Mouse (Mus musculus): ENCODE measurements around the gene Slc9a3r1.

Gene Slc9a3r1

DNA sequence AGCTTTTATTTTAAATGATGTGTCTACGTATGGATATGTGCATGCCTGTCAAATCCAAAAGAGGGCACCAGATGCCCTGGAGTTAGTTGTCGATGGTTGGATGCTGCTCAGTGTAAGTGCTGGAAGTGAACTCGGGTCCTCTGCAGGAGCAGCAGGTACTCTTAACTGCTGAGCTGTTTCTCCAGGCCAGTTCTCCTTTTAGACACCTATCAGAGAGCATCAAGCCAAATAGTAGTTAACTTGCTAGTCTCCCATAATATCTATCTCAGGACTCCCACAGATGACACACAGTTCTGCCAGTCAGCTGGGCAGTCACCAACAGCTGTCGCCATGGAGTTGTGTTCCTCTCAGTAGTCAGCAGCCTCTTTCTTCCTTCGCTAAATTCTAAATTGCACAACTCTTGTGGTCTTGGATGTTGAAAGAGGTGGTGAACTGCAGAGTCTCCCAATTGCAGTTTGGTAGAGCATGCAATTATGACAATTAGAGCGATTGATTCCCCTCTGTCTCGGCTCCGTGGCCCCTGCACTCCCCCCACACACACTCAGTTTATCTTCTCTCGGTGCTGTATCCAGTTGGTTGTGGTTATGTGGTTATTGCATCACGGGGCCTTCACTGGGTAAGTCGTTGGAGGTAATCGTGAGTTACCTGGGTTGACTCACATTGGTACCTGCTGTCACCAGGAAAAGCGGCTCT, 25.5 kb downstream of the Slc9a3r1 start:
- DNase-seq (ENCODE audit: low read depth, low spot score): no peak

DNA sequence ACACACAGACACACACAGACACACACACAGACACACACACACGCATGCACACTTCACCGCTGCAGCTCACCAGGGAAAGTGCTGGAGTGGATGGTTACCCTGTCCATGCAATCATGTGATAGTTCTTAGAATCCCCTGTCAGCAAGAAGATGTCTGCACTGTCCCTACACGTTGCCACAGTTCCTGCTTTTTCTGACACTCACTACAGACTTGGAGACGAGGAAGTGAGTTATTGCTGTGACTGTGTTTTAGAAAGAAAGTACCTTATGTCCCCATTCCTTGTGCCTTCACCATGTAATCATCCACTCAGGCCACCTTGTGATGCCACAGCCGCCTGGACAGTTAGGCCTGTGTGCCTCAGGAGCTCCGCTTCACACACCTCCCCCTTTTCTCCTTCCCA, 26.2 kb downstream of the Slc9a3r1 start:
- no peak for DNase-seq (ENCODE audit: low read depth, low spot score)

DNA sequence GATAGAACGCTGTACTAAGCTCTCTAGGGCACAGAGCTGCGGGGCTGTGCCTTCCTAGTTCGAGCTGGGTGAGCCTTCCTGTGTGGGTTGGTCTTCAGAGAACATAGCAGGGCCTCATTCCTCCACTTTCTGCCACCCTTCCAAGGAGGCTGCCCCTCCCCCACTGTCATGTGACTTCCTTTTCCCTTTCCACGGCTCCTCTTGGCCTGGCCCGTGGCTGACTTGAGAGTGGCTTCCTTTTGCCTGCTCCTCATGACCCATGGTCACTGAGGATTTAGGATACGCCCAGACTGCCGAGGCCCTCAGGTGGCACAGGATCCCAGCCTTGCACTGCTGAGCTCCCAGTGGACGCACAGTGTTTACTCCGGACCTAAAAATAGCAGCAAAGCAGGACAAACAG, 29.0 kb downstream of the Slc9a3r1 start:
- no peak for DNase-seq (ENCODE audit: low read depth, low spot score)

DNA sequence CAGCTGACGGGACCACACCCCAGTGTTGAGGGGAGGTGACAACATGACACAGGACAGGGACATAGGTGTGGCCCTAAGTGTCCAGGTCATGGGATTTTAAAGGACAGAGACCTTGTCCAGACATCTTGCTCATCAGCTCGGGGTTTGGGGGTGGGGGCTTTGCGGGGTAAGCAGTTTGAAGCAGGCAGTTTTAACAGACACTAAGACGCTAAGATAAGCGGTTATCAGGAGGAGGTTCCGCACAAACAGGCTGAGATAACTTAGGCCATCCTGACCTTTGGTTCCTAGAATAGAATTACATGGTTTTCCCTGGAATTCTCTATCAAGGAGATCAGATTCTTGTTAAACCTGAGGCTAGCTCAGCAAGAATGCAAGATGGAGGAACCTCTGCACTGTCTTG, 31.6 kb downstream of the Slc9a3r1 start:
- no peak for DNase-seq (ENCODE audit: low read depth, low spot score)

DNA sequence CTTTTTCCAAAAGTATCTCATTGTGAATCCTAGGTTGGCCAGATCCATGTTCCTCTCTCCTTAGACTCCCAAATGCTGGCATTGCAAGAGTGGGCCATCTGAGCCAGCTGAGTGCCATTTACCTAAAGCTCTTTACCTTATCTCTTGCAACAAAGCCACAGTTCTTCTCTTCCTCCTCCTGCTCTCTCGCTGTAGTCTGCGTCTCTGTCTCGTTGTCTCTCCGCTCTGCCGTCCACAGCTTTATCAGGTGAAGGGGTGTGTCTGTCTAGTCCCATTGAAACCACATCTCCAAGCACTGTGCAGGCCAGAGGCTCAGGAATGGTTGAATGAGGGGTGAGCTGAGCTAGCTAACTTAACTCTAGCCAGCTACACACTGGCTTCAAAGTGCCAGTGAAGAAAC, 32.8 kb downstream of the Slc9a3r1 start:
- no peak for DNase-seq (ENCODE audit: low read depth, low spot score)

DNA sequence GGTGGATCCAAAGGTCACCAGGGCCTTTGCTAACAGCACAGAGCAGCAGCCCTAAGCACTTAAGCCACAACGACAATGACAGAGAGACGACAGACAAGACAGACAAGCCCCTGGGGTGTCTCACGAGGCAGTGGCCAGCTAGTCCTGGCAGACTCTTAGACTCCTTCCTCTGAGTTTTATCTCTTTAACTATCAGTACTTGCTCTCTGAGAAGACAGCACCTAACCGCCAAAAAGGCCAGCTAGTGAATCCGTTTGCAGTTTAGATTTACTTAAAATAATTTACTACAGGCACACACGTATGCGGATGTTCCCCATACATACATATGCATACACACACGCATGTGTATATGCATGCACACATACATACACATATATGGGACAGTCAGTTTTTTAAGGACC, 34.4 kb downstream of the Slc9a3r1 start:
- no peak for DNase-seq (ENCODE audit: low read depth, low spot score)

DNA sequence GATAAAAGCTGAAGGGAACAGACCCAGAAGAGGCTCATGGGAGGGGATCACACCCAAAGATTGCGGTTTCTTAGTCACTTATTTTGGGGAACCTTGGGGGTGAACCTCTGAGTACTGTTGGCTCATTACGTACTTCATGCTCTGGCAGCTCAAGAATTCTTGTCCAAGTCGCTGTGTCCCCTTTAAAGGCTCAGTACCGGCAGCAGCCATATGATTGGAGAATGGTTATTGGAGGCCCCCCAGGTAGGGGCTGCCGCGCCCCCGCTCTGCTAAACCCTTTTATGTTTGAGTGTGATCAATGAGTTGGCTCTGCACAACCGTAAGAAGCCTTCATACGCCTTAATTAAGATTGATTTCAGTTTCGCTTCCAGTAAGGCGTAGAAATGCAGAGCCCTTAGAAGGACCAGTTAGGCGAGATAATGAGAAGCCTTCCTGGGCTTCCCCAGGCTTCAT, 35.8 kb downstream of the Slc9a3r1 start:
- no peak for DNase-seq (ENCODE audit: low read depth, low spot score)

DNA sequence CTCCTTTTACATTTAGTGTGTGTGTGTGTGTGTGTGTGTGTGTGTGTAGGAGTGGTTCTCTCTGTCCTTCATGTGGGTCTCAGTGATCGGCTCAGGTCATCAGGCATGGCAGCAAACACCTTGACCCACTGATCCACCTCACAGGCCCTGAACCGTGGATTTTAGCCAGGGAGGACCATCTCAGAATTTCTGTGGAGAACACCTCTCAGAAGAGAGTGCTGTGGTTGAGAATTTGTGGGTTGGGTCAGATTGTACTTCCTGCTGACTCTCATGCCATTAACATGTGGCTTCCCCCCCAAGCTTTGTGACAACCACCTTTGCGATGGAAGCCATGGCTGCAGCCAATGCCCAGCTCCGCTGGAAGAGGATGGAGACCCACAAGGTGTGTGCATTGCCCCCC, 37.4 kb downstream of the Slc9a3r1 start:
- DNase-seq (ENCODE audit: low read depth, low spot score): no peak

DNA sequence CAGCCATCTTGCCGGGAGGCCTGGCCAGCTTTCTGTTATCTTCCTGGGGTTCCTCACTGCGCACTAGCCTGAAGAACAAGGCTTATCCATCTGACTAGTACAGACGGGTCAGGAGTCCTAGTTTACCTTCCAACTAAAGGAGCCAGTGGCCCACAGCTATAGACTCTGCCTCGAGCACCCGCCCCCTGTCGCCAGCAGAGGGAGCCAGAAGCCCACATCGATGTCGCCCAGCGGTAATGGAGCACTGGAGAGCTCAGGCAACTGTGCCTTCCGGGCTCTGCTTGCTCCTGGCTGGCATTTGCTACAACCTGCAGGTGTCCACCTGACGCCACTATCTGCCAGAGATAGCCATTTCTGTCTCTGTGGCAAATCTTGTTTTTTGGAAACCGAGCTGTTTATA, 39.2 kb downstream of the Slc9a3r1 start:
- DNase-seq (ENCODE audit: low read depth, low spot score): peak; percentile 71

DNA sequence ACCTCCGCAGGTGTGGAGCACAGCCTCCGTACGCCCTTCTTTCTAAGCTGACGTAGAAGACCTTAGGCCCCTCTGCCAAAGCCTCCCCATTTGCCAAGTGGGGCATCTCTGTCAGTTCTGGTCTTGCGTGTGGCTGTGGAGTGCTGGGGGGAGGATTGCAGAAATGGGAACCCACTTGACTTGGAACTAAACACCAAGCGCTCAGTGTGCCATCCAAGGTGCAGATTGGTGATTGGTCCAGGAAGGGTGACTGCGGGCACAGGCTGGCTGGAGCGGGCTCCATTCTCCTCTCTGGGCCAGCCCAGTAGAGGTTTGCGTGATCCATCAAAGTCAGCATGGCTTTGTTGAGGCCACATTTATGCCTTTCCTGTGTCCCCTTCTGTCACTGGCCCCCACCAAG, 39.6 kb downstream of the Slc9a3r1 start:
- no peak for DNase-seq (ENCODE audit: low read depth, low spot score)

DNA sequence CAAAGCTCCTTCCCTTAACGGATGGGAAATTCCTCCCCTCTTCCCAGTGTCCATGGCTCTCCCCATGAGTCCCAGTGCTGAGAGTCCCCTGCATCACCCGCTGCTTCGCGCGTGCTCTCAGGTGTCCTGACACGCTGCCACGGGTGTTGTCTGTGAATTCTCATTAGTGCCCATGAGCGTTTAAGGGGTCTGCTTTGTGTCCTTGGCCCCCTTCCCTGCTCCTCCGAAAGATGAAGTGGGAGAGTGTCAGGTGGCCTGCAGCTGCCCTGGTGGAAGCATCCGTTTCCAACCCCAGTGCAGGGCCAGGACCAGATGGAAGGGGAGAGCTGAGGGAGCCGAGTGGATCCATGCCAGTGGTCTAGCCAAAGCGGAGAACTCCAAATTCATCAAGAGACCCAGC, 45.0 kb downstream of the Slc9a3r1 start:
- DNase-seq (ENCODE audit: low read depth, low spot score): no peak

DNA sequence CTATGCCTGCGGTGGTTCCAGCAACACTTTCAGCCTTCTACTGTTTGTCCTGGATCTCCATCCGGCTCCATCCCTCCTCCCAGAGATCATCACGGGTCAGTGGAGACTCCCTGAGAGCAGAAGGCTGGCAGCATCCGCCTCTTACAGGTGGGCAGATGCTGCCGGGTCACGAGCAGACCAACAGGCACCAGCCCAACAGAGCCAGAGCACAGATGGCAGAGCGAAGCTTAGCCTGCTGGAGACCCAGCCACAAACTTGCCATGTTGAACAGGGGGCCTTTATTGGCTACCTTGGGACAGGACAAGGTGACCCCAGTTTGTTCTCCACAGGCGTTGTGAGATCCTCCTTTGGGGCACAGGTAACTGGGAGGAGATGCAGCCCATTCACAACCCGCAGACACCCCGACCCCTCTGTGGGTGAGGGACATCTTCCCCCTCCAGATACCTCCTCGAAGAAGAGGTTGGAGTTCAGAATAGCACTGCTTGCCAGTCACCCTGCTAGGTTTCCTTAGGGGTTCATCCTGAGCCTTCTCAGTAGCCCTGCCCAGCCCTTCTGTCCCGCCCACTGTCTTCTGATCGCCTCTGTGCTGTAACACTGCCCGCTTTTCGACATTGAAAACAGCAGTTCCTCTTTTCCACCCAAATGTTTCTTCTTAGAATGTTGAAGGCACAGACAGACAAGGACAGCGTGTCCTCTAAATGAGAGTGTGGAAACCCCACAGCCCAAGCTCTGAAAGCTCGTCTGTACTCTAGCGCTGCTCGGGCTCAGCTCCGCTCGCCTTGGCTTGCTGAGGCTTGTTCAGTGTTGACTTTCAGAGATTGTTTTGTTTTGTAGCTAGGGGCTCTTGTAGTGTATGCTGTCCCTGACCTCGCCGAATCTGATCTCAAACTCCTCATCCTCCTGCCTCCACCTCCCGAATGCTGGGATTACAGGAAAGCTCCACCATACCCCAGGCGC, 45.9 kb downstream of the Slc9a3r1 start:
- DNase-seq (ENCODE audit: low read depth, low spot score): no peak

DNA sequence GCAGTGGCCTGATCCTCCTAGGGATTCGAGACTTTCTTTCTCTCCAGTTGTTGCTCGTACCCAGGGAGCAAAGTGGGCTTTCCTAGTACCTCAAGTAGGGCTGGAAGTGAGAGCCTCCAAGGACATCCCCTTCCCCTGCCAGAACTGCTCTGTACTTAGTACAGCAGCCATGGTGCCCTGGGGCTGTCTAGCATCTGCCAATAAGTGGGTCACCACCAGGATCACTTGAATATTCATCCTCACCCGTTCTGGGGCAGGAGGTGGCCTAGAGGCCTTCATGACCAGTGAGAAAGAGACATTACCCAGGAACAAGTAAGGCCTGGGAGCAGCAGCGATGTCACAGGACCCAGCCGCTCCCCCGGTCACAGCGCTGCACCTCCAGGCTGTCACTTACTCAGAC, 46.8 kb downstream of the Slc9a3r1 start:
- no peak for DNase-seq (ENCODE audit: low read depth, low spot score)

DNA sequence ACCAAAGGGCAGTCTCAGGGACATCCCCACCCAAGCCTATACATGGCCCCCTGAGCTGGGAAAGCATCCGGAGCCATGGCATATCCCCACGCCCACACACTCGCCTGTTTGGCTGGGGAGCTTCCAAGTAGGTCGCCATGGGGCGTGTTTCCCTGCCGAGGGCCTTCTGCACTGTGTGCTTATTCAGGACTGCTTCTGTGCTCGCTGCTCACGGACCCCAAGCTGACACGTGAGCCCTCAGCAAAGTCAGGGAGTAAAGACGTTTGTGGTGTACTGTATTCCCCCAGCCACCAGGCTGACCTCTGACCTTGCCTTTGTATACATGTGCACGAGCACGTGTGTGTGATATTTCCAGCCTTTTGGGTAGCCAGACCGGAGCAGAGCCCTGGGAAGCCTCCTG, 49.0 kb downstream of the Slc9a3r1 start:
- DNase-seq (ENCODE audit: low read depth, low spot score): peak; percentile 34

DNA sequence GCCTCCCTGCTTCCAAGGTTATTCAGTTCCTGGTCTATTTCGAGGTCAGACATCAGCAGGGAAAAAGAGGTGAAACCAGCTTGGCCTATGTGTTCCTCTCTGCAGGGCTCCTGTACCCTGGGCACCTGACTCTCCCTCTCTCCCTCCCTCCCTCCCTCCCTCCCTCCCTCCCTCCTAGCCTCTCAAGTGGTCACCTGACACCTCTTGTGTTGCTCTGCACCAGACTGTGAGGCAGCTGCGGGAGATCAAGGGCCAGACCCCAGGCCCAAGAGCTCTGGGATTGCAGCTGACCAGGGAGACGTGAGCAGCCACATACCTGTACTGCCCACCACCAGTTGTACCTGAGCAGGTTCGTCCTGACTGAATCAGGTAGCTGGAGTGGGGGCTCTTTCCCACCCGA, 52.0 kb downstream of the Slc9a3r1 start:
- no peak for DNase-seq (ENCODE audit: low read depth, low spot score)

DNA sequence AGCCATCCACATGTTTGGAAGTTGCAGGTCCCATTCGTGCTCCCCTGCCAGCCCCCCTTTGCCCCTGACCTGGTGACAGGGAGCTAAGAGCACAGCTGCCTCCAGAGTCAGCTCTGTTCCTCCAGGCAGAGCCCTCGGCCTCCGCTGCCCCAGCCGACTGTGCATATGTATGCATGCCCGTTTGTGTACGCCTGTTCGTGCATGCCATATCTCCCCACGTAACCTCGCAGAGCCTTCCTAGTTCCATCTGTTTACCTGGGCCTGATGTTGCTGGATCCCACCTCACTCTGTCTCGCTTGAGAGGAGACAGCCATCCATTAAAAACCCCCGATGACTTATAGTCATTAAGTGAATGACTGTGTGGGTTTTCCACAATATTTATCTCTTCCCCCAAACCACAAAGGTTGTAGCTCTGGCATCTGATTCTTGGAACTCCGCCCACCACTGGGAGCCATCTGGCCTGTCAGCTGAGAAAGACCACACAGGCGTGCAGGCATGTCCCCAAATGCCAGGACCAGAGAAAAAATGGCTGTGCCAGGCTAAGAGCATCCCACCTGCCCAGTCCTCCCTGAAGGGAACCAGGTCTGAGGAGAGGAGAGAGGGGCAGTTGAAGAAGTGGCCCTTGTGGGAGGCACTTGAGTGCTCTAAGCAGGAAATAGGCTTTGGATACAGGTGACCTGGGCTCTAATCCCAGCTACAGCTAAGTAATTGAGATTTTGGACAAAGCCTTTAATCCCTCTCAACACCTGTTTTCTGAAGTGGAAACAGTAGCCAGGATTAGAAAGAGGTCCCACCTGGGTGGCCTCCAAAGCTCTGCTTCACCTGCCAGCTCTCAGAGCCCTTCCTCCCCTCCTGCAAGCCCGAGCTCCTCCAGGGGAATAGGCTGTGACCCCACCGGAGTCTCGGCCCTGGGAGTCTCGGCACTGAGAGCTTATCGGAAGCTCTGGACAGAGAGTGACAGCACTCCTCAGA, 54.6 kb downstream of the Slc9a3r1 start:
- DNase-seq (ENCODE audit: low read depth, low spot score): no peak

DNA sequence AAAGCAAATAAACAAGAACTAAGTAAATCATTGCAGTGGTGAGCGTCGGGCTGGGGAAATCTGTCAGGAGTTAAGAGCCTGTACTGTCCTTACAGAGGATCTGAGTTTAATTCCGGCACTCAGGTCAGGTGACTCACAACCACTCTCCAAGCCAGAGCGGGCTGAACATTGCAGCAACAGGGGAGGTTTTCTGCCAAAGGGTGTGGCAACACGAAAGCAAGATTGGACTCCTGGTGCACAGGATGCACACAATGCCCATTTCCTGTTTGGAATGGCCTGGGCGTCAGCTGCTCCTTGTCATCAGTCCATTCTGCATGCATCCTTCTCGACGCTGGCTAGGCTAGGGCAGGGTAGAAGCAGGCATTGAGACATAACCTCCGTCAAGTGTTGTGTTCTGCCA, 56.1 kb downstream of the Slc9a3r1 start:
- DNase-seq (ENCODE audit: low read depth, low spot score): peak; percentile 72

DNA sequence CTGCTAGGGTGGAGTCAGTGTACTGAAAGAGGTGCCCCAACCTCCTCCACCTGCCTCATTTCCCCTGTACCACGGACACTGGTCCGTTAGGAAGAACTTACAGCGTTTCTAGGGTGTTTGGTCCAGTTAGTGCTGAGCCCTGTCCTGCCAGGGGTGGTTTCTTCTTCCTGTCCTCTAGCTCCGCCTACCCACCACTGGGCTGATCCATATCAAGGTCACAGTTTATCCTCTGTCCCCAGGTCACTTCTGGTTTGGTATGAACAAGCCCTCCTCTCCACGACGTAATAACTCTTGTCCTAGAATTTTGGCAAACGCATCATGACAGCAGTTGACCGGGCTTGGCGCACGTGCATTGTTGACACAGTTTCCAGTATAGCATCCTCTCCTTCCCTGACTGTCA, 56.5 kb downstream of the Slc9a3r1 start:
- DNase-seq (ENCODE audit: low read depth, low spot score): no peak

DNA sequence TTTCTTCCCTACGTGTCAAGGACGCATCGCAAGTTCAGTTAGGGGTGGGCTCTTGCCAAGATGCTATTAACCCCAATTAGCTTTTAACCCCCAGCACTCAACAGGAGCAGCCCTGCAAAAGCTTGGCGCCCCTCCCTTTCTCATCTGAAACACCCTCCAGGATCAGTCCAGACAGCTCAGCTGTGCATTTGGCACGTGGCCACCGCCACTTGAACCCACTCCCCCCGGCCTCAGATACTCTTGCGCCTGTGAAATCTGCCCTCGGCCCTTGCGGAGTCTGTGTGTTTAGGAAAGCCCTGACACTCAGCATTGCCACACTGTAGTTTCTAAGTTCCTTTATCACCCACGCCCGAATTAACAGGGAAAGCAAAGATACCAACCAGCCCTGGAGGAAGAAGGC, 58.9 kb downstream of the Slc9a3r1 start:
- DNase-seq (ENCODE audit: low read depth, low spot score): no peak

DNA sequence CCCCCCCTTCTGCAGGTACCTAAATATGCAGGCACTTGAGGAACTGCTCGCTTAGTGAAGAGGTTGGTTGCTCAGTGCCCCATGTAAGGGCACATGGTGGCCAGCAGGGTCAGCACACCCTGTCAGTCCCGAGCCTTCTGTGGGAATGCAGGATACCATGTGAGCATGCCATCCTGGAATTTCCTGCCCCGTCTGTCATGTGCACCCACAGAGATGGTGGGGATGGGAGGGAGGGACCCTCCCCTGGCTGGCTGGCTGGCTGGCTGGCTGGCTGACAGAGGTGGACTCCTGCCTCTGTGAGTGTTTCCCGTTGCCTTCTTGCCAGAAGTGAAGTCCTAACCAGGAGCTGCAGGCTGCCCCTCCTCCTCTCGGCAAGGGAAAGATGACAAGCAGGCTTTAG, 59.4 kb downstream of the Slc9a3r1 start:
- DNase-seq (ENCODE audit: low read depth, low spot score): no peak

DNA sequence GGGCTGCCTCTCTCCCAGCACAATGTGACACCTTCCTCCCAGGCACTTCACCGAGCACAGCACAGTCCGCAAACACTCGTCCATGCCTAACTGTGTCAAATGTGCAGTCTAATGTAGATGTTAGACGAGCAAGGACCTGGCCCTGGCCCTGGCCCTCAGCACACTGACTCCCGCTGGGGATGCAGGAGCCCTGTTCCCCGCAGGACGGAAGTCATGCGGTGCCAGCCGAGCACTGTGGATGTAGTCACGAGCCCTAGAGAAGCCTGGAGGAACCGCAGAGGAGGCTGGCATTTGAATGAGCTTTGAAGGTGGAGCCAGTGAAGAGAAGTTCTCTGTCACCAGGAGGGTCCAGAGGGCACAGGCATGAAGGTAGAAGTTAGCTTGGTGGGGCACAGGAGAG, 60.3 kb downstream of the Slc9a3r1 start:
- DNase-seq (ENCODE audit: low read depth, low spot score): no peak

DNA sequence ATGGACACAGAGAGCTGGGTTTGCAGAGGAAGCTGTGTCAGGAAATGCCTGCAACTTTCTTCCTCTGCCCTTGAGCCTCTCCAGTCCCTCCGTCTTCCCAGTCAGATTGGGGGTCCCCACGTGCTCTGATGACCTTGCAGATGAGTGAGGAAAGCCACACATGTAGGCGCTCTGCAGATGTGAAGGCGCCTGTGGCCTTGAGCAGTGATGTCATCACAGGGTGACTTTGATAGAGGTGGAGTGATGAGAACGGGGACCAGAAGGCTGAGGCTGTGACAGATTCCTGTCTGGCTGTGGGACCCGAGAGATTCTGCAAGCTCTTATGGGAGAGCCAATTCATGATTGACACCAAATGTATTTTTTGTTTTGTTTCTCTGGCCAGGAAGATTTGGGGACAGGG, 60.7 kb downstream of the Slc9a3r1 start:
- DNase-seq (ENCODE audit: low read depth, low spot score): no peak
